Mouse (Mus musculus) urinary bladder, adult 2 months (tissue): ENCODE results near the gene Ager. TPM values are rescaled to one million over a fixed set of nuclear protein-coding genes. Genes with fewer than 3 reads are reported as not detected.

Experiments
- DNase-seq: peaks from one replicate; pipeline ENCODE4 v3.0.0; 2022; ENCODE audit warnings: low spot score
- polyA plus RNA-seq: library from polyadenylated mRNA; depleted of rRNA; stranded (reverse); fragments of >200 nt; gene quantifications from 2 replicates; pipeline ENCODE4 v1.2.3, GENCODE M21; 2012; rRNA removed

The Ager gene
- polyA plus RNA-seq: 5.1 and 6.1 TPM in 2 replicates

DNA sequence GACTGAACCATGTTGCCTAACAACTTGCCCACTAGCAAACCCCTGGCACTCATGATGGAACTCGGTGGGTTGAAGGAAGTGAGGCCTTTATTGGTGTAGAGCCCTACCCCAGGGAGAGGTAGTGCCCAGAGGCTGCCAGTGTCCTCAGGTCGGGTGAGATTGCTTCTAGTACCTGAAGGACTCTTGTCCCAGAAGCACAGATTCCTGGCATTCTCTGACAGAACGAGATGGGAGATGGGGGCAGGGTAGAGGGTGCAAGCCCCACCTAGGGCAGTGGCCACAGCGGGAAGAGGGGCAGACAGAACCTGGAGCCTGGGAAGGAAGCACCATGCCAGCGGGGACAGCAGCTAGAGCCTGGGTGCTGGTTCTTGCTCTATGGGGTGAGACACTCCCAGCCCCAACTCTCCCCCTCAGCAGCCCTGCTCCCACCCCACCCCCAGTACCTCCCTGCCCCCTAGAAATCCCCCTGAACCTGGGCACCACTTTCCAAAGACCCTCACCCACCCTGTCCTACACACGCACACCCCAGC is at the start of gene Ager:
Ager (plus strand) TSS at position 297 of the 530 bp plus-strand sequence.
- no peak for DNase-seq

- DNase-seq: no peak
Measured at GRCm38 (mm10) chr17:34549156-34549555, 48.5 kb upstream of the Ager start.

- DNase-seq: no peak
Measured at GRCm38 (mm10) chr17:34549843-34550242, 47.8 kb upstream of the Ager start.

DNA sequence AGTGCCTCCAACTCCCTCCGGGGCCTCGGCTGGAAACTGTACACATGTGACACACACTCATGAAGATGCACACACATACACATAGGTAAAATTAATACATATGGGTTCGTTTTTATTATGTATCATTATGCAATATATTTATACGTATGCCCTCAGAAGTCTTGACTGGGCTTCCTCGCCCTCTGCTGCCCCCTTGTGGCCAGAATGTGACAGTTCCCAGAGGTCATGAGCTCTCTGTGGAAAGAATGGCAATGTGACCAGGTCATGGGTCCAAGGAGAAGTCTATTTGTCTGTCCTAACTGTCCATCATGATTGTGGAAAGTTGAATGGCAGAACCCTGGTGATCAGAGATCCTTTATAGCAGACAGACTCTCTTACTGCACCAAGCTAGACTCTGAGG is 42.2 kb upstream of the Ager start:
- peak; percentile 71 for DNase-seq

DNA sequence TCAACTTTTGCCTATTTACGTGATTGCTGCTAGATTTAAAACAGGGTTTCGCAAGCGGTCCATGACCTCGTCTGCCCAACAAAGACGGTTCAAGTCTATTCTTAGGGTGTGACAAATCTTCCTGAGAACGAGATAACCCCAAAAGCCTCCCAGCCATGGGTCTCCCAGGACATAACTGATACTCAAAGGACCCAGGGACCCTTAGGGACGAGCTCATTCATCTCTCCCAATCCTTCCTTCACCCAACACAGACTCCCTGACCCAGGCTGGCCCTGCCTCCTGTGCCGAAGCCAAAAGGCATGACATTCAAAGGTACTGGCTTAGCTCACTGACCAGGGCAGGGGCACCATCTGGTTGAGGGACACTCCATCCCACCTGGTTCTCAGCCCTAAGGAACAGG is 41.3 kb upstream of the Ager start:
- DNase-seq: no peak

GRCm38 (mm10) chr17:34557411-34557810 is 40.3 kb upstream of the Ager start:
- DNase-seq: no peak

- no peak for DNase-seq
Measured at GRCm38 (mm10) chr17:34559116-34559515, 38.5 kb upstream of the Ager start.

- DNase-seq: no peak
Measured at GRCm38 (mm10) chr17:34559895-34560294, 37.8 kb upstream of the Ager start.

DNA sequence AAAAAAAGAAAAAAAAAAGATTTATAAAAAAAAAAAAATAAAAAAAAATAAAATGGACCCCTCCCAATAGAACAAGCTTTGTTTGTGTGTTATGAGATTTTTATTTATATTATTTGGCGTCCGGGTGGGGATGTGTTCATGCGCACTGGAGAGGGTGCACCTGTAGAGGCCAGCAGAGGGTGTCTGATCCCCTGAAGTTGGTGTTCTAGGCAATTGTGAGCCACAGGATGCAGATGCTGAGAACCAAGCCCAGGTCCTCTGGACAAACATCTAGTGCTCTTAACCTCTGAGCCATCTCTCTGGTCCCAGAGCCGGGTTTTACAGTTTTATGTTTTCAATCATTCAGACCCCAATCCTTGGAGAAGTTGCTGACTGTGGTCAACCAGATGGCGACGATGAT is 37.2 kb upstream of the Ager start:
- DNase-seq: no peak

GRCm38 (mm10) chr17:34561200-34561599 is 36.5 kb upstream of the Ager start:
- DNase-seq: no peak

- DNase-seq: no peak
Measured at GRCm38 (mm10) chr17:34562595-34562994, 35.1 kb upstream of the Ager start.

GRCm38 (mm10) chr17:34563354-34563753 is 34.3 kb upstream of the Ager start:
- DNase-seq: no peak

GRCm38 (mm10) chr17:34564003-34564421 is 33.6 kb upstream of the Ager start, which contains the start of gene Notch4:
Gene Notch4 (plus strand): TSS chr17:34564268.
- no peak for DNase-seq

- DNase-seq: no peak
Measured at GRCm38 (mm10) chr17:34564796-34565195, 32.9 kb upstream of the Ager start.

DNA sequence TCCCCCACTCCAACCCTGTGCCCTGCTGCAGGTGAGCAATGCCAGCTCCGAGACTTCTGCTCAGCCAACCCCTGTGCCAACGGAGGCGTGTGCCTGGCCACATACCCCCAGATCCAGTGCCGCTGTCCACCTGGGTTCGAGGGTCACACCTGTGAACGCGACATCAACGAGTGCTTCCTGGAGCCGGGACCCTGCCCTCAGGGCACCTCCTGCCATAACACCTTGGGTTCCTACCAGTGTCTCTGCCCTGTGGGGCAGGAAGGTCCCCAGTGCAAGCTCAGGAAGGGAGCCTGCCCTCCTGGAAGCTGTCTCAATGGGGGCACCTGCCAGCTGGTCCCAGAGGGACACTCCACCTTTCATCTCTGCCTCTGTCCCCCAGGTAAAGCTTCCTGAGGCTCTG is 30.4 kb upstream of the Ager start:
- no peak for DNase-seq

- no peak for DNase-seq
Measured at GRCm38 (mm10) chr17:34568421-34568820, 29.2 kb upstream of the Ager start.

DNA sequence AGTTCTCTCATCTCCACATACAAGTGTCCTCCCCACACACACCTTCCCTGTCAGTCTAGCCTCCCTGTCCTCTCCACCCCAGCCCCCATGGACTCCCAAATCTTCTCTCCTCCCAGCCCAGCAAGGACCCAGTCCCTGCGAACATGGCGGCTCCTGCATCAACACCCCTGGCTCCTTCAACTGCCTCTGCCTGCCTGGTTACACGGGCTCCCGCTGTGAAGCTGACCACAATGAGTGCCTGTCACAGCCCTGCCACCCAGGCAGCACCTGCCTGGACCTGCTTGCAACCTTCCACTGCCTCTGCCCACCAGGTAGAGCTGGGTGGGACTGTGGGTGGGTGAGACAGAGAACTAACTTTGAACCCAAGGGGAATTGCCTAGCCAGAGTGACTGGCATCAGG is 27.7 kb upstream of the Ager start:
- DNase-seq: no peak

DNA sequence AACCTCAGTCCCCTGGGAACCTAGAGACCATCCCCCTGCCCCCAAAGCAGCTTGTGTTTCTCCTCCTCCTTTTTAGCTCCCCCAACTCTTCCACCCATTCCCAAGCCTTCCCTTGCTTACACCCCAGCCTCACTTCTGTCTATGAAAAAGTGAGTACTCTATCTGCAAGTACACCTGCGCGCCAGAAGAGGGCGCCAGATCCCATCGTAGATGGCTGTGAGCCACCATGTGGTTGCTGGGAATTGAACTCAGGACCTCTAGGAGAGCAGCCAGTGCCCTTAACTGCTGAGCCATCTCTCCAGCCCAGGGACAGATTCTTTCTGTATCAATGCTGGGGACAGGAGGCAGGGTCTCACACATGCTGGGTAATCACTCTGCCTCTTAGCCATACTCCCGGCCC is 25.8 kb upstream of the Ager start:
- DNase-seq: no peak

DNA sequence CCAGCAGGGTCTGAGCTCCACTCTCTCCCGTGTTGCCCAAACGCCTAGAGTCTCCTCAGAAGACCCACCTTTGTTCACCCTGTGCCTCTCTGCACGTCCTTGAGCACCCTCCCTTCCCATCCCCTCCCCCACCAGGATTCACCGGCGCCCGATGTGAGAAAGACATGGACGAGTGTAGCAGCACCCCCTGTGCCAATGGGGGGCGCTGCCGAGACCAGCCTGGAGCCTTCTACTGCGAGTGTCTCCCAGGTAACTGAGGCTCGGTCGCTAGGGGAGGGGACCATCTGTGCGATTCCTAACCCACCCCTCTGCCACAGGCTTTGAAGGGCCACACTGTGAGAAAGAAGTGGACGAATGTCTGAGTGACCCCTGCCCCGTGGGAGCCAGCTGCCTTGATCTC is 25.3 kb upstream of the Ager start:
- no peak for DNase-seq

DNA sequence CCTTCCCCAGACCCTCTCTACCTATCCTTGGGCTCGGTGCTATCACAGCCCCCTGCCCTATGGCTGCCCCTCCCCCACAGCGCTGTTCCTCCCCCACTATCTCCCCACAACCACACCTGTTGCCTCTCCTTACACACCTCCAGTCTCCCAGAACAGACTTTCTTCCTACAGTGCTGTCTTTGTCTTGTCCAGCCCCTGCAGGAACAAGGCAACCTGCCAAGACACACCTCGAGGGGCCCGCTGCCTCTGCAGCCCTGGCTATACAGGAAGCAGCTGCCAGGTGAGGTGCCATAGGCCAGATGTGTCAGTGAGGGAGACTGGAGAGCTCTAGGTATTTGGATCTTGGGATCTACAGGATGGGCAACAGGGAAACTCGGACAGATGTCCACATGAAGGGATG is 21.1 kb upstream of the Ager start:
- no peak for DNase-seq

GRCm38 (mm10) chr17:34578070-34578469 is 19.6 kb upstream of the Ager start:
- no peak for DNase-seq

- DNase-seq: no peak
Measured at GRCm38 (mm10) chr17:34582528-34582927, 15.1 kb upstream of the Ager start.

DNA sequence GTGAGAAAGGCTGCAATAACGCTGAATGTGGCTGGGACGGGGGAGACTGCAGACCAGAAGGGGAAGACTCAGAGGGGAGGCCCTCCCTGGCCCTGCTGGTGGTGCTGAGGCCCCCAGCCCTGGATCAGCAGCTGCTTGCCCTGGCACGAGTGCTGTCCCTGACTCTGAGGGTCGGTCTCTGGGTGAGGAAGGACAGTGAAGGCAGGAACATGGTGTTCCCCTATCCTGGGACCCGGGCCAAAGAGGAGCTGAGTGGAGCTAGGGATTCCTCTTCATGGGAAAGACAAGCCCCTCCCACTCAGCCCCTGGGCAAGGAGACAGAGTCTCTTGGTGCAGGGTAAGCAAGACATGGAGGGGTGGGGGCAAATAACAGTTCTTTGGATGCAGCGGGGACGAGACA is 14.3 kb upstream of the Ager start:
- DNase-seq: no peak

GRCm38 (mm10) chr17:34583819-34584218 is 13.8 kb upstream of the Ager start:
- no peak for DNase-seq
